Mouse (Mus musculus) megakaryocyte, adult 5-6 weeks (primary cell): ENCODE measurements at regions not wholly inside any gene's neighbourhood (a gene's known extent, or its start where the extent isn't known, plus 50 kb on each side); places are given as distances from the start of the nearest gene placed in this dataset.

Source experiments
- ATAC-seq: 2 replicates; pipeline ENCODE4 v1.8.0; 2016; ENCODE audit warnings: mild to moderate bottlenecking, inconsistent platforms; ENCODE audit not compliant: poor library complexity, severe bottlenecking

DNA sequence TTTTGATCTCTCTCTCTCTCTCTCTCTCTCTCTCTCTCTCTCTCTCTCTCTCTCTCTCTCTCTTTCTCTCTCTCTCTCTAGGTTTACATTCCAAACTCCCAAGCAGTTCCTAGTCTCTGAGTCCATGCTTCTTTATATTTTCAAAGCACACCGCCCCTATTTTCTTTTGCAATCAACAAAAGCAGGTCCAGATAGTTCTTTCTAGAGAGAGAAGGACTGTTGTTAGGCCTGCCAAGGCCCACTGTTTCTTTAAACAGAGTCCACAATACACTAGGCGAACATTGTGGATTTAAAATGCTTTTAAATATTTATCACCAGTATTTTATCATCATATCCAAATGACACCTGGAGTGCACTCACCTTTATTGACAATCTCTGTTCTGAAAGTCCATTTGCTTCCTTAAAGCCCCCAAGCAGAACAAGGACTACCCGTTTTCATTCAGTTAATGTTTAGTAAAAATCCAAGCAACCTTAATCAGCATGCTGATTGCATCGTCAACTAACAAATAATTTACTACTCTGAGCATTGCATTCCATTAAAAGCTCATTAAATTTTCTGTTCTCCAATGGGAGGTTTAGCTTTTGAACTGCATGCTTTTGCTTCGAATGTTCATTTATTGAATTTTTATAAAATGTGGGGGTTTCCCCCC is 157.7 kb upstream of the Tmem161b start:
- ATAC-seq: no peak

DNA sequence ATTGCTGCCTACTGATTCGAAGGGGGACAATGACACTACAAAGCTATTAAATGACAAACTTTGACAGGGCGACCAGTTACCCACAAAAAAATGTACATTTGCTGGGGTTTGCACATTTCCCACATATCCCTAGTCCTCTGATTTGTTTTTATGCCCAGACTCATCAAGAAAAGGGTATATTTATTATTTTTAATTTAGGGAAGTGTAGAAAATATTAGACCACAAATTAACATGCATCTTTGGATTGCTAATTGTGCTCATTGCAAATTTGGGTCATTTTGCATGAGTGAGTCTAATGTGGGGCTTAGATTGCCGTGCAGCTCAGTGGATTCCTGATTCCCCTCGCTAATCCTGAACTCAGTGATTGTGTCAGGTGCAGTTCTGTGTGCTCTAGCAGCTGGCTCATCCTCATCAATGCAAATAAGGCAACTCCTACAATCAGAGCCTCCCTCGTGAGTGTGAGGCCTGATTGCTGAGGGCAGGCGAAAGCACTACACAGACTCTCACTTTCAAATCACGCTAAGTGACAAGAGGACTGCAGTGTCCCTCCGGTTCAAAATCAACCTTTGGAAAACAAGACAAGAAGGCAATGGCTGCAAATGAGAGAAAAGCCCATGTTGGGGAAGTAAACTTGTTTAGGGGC is 156.7 kb upstream of the Tmem161b start:
- ATAC-seq: no peak

DNA sequence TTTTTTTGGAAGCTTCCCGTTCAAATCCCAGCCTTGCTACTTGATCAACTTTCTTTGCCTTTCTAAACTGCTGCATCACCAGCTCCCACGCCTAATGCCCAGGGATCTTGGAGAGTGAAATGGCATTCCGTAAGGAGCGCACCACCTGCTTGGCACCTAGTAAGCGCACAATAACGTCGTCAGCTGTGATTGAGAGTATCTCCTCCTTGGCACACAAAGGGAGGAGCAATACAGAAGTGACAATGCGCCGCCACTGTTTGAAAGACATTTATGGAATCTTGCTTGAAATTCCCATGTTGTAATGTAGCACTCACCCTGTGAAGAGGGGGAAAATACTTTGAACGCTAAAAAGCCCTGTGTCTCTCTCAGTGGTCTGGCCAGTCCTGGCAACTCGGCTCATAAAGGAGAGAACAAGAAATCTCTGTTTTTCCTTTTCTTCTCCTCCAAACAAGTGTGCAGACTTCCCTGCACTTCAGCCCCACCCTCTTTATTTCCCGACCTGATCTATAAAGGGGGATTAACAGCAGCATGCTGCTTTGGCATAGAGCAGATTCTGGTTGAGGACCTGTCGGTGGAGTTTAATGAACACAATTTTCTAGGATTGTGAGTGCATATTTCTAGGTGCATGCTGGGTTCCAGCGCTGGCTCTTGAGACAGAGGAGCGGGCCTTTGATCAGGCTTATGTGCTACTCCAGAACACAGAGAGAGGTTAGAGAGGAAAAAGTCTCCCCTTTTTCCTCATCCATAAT is 155.7 kb upstream of the Tmem161b start:
- no peak for ATAC-seq

DNA sequence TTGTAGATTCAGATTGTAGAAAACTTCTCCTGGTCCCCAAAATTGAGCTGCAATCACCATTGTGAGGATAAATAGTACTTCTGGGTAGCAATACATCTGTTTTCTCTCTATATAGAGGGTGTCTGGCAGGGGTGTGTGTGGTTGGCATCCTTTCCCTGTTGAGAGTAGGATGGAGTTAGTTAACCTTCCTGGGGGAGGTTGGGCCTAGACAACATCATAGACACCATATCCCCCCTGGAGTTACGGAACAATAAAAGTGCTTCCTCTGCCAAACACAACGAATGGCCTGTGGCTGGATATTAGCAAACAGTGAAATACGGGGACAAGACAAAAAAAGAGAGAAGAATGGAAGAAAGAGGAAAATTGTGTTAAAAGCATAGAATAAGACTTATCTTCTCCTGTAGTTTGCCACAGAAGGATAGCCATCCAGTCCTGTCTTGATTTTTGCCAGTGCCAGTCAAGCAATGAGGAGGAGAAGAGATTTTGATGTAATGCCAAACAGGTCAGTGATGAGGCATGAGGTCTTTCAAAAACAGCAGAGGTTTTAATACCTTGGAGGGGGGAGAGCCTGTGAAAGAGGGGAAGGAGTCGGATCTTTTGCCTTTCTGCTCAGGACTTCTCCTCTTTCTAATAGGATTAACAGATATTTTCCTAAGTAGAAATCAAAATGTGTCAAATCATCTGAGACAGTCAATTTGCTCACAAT is 155.0 kb upstream of the Tmem161b start:
- ATAC-seq: no peak

DNA sequence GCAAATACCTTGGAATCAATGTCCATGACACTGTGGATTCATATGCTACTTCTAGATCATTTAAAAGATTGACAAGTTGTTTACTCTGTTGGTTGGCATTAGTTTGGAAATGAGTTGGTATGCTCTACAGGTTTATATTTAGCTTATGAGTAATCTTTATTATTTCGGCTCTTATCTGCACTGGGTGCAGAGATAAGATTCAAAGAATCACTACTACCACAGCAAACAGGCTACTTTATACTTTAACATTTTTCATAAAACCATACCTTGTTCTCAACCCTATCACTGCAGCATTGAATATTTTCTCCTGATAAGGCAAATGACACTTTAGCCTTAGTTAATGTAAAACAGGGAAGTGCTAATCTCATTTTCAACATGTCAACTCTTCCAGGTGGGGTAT is 153.7 kb upstream of the Tmem161b start:
- ATAC-seq: no peak
